ENCODE assay signal across 9 mouse cellular contexts in genomic region chr14:74602543-74602942, GRCm38 (mm10). TPM values are rescaled to one million over a fixed set of nuclear protein-coding genes. Genes with fewer than 3 reads are reported as not detected.
DNase-seq lines count a peak whose midpoint lies in the region; ATAC-seq and TF ChIP-seq lines count a peak whose summit lies in the region.
"Had no signal": no experiment of that assay in that cellular context is flagged by ENCODE, and none has a peak within 500 bp of the region (broad histone marks: within the 10 kb centered on the region; RNA-seq: fewer than 3 reads in every experiment).

No protein-coding gene starts in this region.

- H3K27ac ChIP-seq in forebrain, embryonic 10.5 days, result no peak overlapping the region
- H3K27ac ChIP-seq in forebrain, embryonic 16.5 days (ENCODE audit: low read length), result no peak overlapping the region
- no peak overlapping the region for H3K27ac ChIP-seq in CH12.LX (ENCODE audit: insufficient read depth, low read depth)
- H3K27ac ChIP-seq: liver, embryonic 15.5 days had no signal

- H3K4me2 ChIP-seq in forebrain, embryonic 16.5 days (ENCODE audit: low read length), result no peak overlapping the region
- H3K4me2 ChIP-seq in CH12.LX (ENCODE audit: insufficient read depth, low read depth, poor library complexity, severe bottlenecking), result no peak overlapping the region
- H3K4me2 ChIP-seq: liver, embryonic 15.5 days had no signal

- TF ChIP-seq CTCF in CH12.LX (conservative IDR thresholded peaks at IDR 0.05 in 1 of 2, IDR thresholded peaks at IDR 0.05 in 1 of 2; ENCODE audit: low read depth in 2 of 2, low read length in 2 of 2), result peak; percentile 79 to 88

- no peak for TF ChIP-seq POLR2A in CH12.LX (IDR thresholded peaks at IDR 0.05; ENCODE audit: low read depth, low read length)

- no peak overlapping the region for H3K4me3 ChIP-seq in forebrain, embryonic 10.5 days
- H3K4me3 ChIP-seq in forebrain, embryonic 16.5 days (replicated peaks; ENCODE audit: low read length), result no peak overlapping the region
- H3K4me3 ChIP-seq in CH12.LX (replicated peaks in 1 of 3; ENCODE audit: low read depth in 2 of 3, low read length in 2 of 3, poor library complexity in 1 of 3), result no peak overlapping the region
- H3K4me3 ChIP-seq: liver, embryonic 15.5 days had no signal

- H3K9ac ChIP-seq in forebrain, embryonic 16.5 days (replicated peaks; ENCODE audit: low read depth, low read length), result no peak overlapping the region
- no peak overlapping the region for H3K9ac ChIP-seq in CH12.LX (ENCODE audit: insufficient read depth, low read depth)
- H3K9ac ChIP-seq: liver, embryonic 15.5 days had no signal

- peak; percentile 73 for TF ChIP-seq RAD21 in CH12.LX (IDR thresholded peaks at IDR 0.05; ENCODE audit: low read depth, low read length)

- dilution Hi-C loops in CH12.LX (cut with MboI; ENCODE audit: extremely low pct_ligation_motif_present, extremely low pct_unique_long_range_greater_than_20kb, low sequenced_read_pairs), result no loop called here

- no peak for ATAC-seq in forebrain, embryonic 16.5 days

- in situ Hi-C loops in CH12.LX (cut with MboI; ENCODE audit: low pct_ligation_motif_present, low pct_unique_long_range_greater_than_20kb, low sequenced_read_pairs), result no loop called here

- no peaks in the 10 kb centered on the region for H3K79me2 ChIP-seq in CH12.LX (replicated peaks; ENCODE audit: control insufficient read depth, extremely low read depth, insufficient read depth, poor library complexity, severe bottlenecking)

- 62% methylated on average over 7 of the region's 7 CpGs for WGBS in forebrain, embryonic 10.5 days
- 55% methylated on average over 7 of the region's 7 CpGs for WGBS in forebrain, embryonic 16.5 days

- H3K36me3 ChIP-seq in forebrain, embryonic 10.5 days (replicated peaks), result no peaks in the 10 kb centered on the region
- H3K36me3 ChIP-seq in forebrain, embryonic 16.5 days (ENCODE audit: control insufficient read depth, insufficient read depth), result no peaks in the 10 kb centered on the region
- no peaks in the 10 kb centered on the region for H3K36me3 ChIP-seq in CH12.LX (replicated peaks in 1 of 2; ENCODE audit: control insufficient read depth in 1 of 2, insufficient read depth in 1 of 2, low read length in 1 of 2)
- H3K36me3 ChIP-seq: liver, embryonic 15.5 days had no signal

- H3K27me3 ChIP-seq in forebrain, embryonic 10.5 days (ENCODE audit: poor library complexity, severe bottlenecking), result no peaks in the 10 kb centered on the region
- H3K27me3 ChIP-seq in forebrain, embryonic 16.5 days (replicated peaks; ENCODE audit: control insufficient read depth, insufficient read depth, low read length), result no peaks in the 10 kb centered on the region
- no peaks in the 10 kb centered on the region for H3K27me3 ChIP-seq in CH12.LX (replicated peaks)
- H3K27me3 ChIP-seq: liver, embryonic 15.5 days had no signal

- peak; percentile 36 for DNase-seq in forebrain, embryonic 10.5 days (ENCODE audit: extremely low spot score, low spot score)
- DNase-seq in CH12.LX (ENCODE audit: extremely low read depth), result peak; percentile 54
- peak; percentile 13 for DNase-seq in cerebellum, adult 8-10 months
- peak; percentile 28 to 47 for DNase-seq in frontal cortex, postnatal 25 days (ENCODE audit: low spot score in 2 of 2)
- peak; percentile 49 for DNase-seq in layer of hippocampus, adult 9-10 months (ENCODE audit: low spot score)
- DNase-seq in lung, postnatal 36 days, result peak; percentile 72
- DNase-seq in telencephalon, adult 2 months (ENCODE audit: low read depth, low spot score), result peak; percentile 22

- no peak for TF ChIP-seq EP300 in CH12.LX (IDR thresholded peaks at IDR 0.05; ENCODE audit: low read length)

- H3K9me3 ChIP-seq in forebrain, embryonic 10.5 days, result no peaks in the 10 kb centered on the region
- no peaks in the 10 kb centered on the region for H3K9me3 ChIP-seq in forebrain, embryonic 16.5 days (ENCODE audit: control insufficient read depth, low read length)
- no peaks in the 10 kb centered on the region for H3K9me3 ChIP-seq in CH12.LX (replicated peaks; ENCODE audit: low read length)
- H3K9me3 ChIP-seq: liver, embryonic 15.5 days had no signal

- H3K4me1 ChIP-seq in forebrain, embryonic 10.5 days, result no peaks in the 10 kb centered on the region
- H3K4me1 ChIP-seq in forebrain, embryonic 16.5 days (replicated peaks; ENCODE audit: control insufficient read depth, insufficient read depth, low read length), result no peaks in the 10 kb centered on the region
- peaks cover 2 to 3% of the 10 kb centered on the region in 2 experiments; a peak in 1 of 4 replicates for H3K4me1 ChIP-seq in CH12.LX (ENCODE audit: control insufficient read depth in 1 of 2, insufficient read depth in 2 of 2)
- H3K4me1 ChIP-seq: liver, embryonic 15.5 days had no signal

TF ChIP-seq in CH12.LX, 34 proteins besides CTCF, POLR2A, EP300 and RAD21:
- TF ChIP-seq MAZ (IDR thresholded peaks at IDR 0.05; ENCODE audit: low read depth, low read length), result no peak
- TF ChIP-seq MXI1 (IDR thresholded peaks at IDR 0.05; ENCODE audit: low read depth, low read length), result no peak
- no peak for TF ChIP-seq JUND (conservative IDR thresholded peaks at IDR 0.05; ENCODE audit: low read depth, low read length)
- no peak for TF ChIP-seq BHLHE40 (IDR thresholded peaks at IDR 0.05; ENCODE audit: low read depth, low read length)
- TF ChIP-seq SMC3 (IDR thresholded peaks at IDR 0.05; ENCODE audit: low read depth, low read length), result peak; percentile 62
- TF ChIP-seq IRF4 (IDR thresholded peaks at IDR 0.05; ENCODE audit: low read depth, low read length), result no peak
- peak; percentile 7; the same call in 1 of the 2 replicates for TF ChIP-seq ZC3H11A (IDR thresholded peaks at IDR 0.05; ENCODE audit: low read depth, low read length)

RNA-seq across cellular contexts. Expression of gene Htr2a, which starts 38.1 kb away (rescaled TPM):
- 0.12 and 0.26 TPM in 2 replicates for polyA plus RNA-seq in forebrain, embryonic 10.5 days (2016; fragmentation: Nextera tagmentation; extraction: Ambion mirVana)
- 2.0 and 2.7 TPM in 2 replicates for polyA plus RNA-seq in forebrain, embryonic 16.5 days (2015; fragmentation: Nextera tagmentation; extraction: Ambion mirVana)
- total RNA-seq in CH12.LX (2012; rRNA removed) (not detected in 2 replicates), CH12.LX (2014; rRNA removed) (not detected in 2 replicates)
- polyA plus RNA-seq in CH12.LX (2012; ENCODE audit: insufficient read length, low read depth), result 0.04 TPM in 1 of 2 replicates, not detected in the other

Comparison
In these comparisons a context has a peak if more than half of its experiments do, and no peak if none do; other contexts are left out.
1. DNase-seq: peak in every context shown above with its lines; median percentile 72 in lung, postnatal 36 days; 54 in CH12.LX; 49 in layer of hippocampus, adult 9-10 months; 38 in frontal cortex, postnatal 25 days; 36 in forebrain, embryonic 10.5 days; 22 in telencephalon, adult 2 months; 13 in cerebellum, adult 8-10 months.